Mouse (Mus musculus) spleen, adult 2 months (tissue): Measurements from ENCODE around the gene Ppfibp2. TPM values are rescaled to one million over a fixed set of nuclear protein-coding genes. Genes with fewer than 3 reads are reported as not detected.

Source experiments
- DNase-seq, 2 experiments: peaks; one replicate each; pipeline versions ENCODE4 v3.0.0 to v3.0.0-alpha.2; 2012 to 2021; ENCODE audit warnings: low spot score in 2 of 2, low read depth in 1 of 2
- H3K27ac ChIP-seq: fragments of 200-500 bp; 2 replicates; pipeline ENCODE4 v1.5.1; 2012; ENCODE audit warnings: low read length, inconsistent platforms; ENCODE audit not compliant: insufficient read depth
- H3K27me3 ChIP-seq: fragments of 200-500 bp; 2 replicates; pipeline ENCODE4 v1.6.1; 2012; ENCODE audit warnings: mild to moderate bottlenecking, moderate library complexity, low read length, inconsistent platforms; ENCODE audit not compliant: control insufficient read depth, insufficient read depth
- H3K36me3 ChIP-seq: fragments of 200-500 bp; 2 replicates; pipeline ENCODE4 v1.6.1; 2012; ENCODE audit warnings: mild to moderate bottlenecking, low read length, inconsistent platforms; ENCODE audit not compliant: control insufficient read depth, insufficient read depth
- H3K4me1 ChIP-seq: fragments of 200-500 bp; 2 replicates; pipeline ENCODE4 v1.6.1; 2011; ENCODE audit warnings: inconsistent platforms; ENCODE audit not compliant: control insufficient read depth, insufficient read depth, insufficient read length
- H3K4me3 ChIP-seq: fragments of 200-500 bp; 2 replicates; pipeline ENCODE4 v1.5.1; 2011; ENCODE audit warnings: mild to moderate bottlenecking, inconsistent platforms; ENCODE audit not compliant: insufficient read depth, insufficient read length; ENCODE audit errors: extremely low read depth
- CTCF ChIP-seq: fragments of 200-500 bp; IDR thresholded peaks from 2 replicates; pipeline ENCODE4 v1.5.1; 2011; ENCODE audit warnings: mild to moderate bottlenecking, inconsistent platforms; ENCODE audit not compliant: insufficient read depth, insufficient read length, insufficient replicate concordance; ENCODE audit errors: extremely low read depth
- POLR2A ChIP-seq: fragments of 200-500 bp; IDR thresholded peaks from 2 replicates; pipeline ENCODE4 v1.6.1; 2011; ENCODE audit warnings: low read depth, low read length, inconsistent platforms
- WGBS: fragments of 180-500 bp; shearing (Covaris S2); methylation state at CpG from one replicate; pipeline ENCODE4 v1.1.7; 2018; 5-methylcytosine and 5-hydroxymethylcytosine counted together
- polyA plus RNA-seq: library from polyadenylated mRNA; depleted of rRNA; stranded (reverse); fragments of >200 nt; gene quantifications from 2 replicates; pipeline ENCODE4 v1.2.3, GENCODE M21; 2012

Ppfibp2 gene
- polyA plus RNA-seq, 1 experiment = 5.5 TPM

DNA sequence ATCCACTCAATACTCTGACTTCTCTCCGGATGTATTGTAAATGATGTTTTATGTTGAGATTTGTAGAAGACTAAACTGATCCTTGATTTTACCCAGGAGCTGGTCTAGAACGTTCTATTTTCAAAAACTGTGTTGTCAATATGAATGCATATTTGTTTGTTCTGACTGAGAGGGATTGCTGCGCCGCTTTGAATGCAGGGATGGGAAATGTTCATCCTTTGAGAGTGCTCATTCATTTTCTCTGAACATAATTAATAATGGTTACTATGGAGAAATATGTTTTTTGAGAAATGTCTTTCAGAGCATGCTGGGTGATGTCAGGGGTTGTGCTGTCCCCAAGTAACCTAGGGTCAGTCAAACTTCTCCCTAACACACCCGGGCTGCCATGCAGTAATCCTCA lies 102.1 kb downstream of the Ppfibp2 start:
- TF ChIP-seq POLR2A (no peak), CTCF (no peak)

GRCm38 (mm10) chr7:107699926-107700325 lies 104.9 kb downstream of the Ppfibp2 start:
- H3K27me3 ChIP-seq = no peaks in the 10 kb centered on the region
- no peak for TF ChIP-seq POLR2A
- TF ChIP-seq CTCF = no peak
- 86% methylated on average over 1 of the region's 1 CpGs for whole genome bisulfite sequencing
- no peak for DNase-seq
- H3K27ac ChIP-seq = no peak overlapping the region
- H3K4me3 ChIP-seq = no peak overlapping the region
- peaks cover 10% of the 10 kb centered on the region; the same call in 1 of the 2 replicates for H3K4me1 ChIP-seq
- no peaks in the 10 kb centered on the region for H3K36me3 ChIP-seq

More for the DNA sequence above, 102.1 kb downstream of the Ppfibp2 start:
- no peak for DNase-seq
- no peak overlapping the region for H3K27ac ChIP-seq
- H3K4me1 ChIP-seq = no peaks in the 10 kb centered on the region
- no peaks in the 10 kb centered on the region for H3K36me3 ChIP-seq
- no peaks in the 10 kb centered on the region for H3K27me3 ChIP-seq
- 94% methylated on average over 5 of the region's 5 CpGs for WGBS
- no peak overlapping the region for H3K4me3 ChIP-seq

- WGBS = 83% methylated on average over 5 of the region's 5 CpGs
- Histone ChIP-seq H3K36me3 (no peaks in the 10 kb centered on the region), H3K4me1 (peaks cover 10% of the 10 kb centered on the region; the same call in 1 of the 2 replicates), H3K4me3 (no peak overlapping the region), H3K27me3 (no peaks in the 10 kb centered on the region), H3K27ac (no peak overlapping the region)
- DNase-seq = no peak
- TF ChIP-seq POLR2A (no peak), CTCF (no peak)
Measured at GRCm38 (mm10) chr7:107700646-107701045, 105.6 kb downstream of the Ppfibp2 start.

- 61% methylated on average over 13 of the region's 13 CpGs for WGBS
- Histone ChIP-seq H3K36me3 (no peaks in the 10 kb centered on the region), H3K27me3 (no peaks in the 10 kb centered on the region), H3K27ac (no peak overlapping the region), H3K4me1 (peaks cover 15% of the 10 kb centered on the region; the same call in 1 of the 2 replicates), H3K4me3 (no peak overlapping the region)
- no peak for DNase-seq
- no peak for TF ChIP-seq POLR2A
- TF ChIP-seq CTCF = no peak
Measured at GRCm38 (mm10) chr7:107702461-107703380, 107.7 kb downstream of the Ppfibp2 start.

GRCm38 (mm10) chr7:107705941-107706340 lies 110.9 kb downstream of the Ppfibp2 start:
- no peak overlapping the region for H3K27ac ChIP-seq
- TF ChIP-seq CTCF (no peak), POLR2A (no peak)
- H3K4me1 ChIP-seq = peaks cover 22% of the 10 kb centered on the region; the same call in 1 of the 2 replicates
- H3K4me3 ChIP-seq = no peak overlapping the region
- no peaks in the 10 kb centered on the region for H3K36me3 ChIP-seq
- DNase-seq = no peak
- 79% methylated on average over 5 of the region's 5 CpGs for WGBS
- no peaks in the 10 kb centered on the region for H3K27me3 ChIP-seq

DNA sequence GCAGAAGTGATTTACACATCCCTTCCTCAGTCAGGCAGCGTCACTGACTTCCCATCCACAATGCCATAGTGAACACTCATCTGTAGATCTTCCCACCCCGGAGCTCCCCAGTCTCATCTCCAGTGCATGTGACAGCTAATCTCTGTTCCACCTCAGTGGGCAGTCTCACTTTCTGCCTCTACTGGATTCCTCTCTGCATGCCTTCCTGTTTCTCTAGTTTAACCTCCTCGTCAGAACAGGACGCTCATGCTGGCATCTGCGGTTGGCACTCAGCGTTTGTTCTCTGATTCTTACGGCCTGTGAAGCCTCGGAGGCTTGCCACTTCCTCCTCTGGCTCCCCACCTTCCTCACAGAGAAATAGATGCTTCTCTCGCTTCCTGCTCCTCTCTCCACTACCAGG lies 112.6 kb downstream of the Ppfibp2 start:
- Histone ChIP-seq H3K36me3 (no peaks in the 10 kb centered on the region), H3K27ac (peak overlapping the region; percentile 72), H3K4me3 (no peak overlapping the region), H3K4me1 (peaks cover 22% of the 10 kb centered on the region; the same call in 1 of the 2 replicates), H3K27me3 (no peaks in the 10 kb centered on the region)
- 6% methylated on average over 9 of the region's 9 CpGs for WGBS
- peak; percentile 77 for DNase-seq
- TF ChIP-seq CTCF (no peak), POLR2A (no peak)
